Mouse (Mus musculus) c-Kit-negative CD71-positive TER-119-positive erythroid progenitor cells, embryonic 14.5 days (primary cell): Measurements from ENCODE around the gene Pum2.
"Not testable (repeated sequence)": the region's sequence is repeated elsewhere in the genome, so short reads cannot be mapped to it uniquely, and the experiment has no call there.

Experiments
- DNase-seq: peaks from one replicate; pipeline ENCODE4 v3.0.0-alpha.2; 2013; ENCODE audit warnings: low read depth, low spot score

Pum2 gene

DNA sequence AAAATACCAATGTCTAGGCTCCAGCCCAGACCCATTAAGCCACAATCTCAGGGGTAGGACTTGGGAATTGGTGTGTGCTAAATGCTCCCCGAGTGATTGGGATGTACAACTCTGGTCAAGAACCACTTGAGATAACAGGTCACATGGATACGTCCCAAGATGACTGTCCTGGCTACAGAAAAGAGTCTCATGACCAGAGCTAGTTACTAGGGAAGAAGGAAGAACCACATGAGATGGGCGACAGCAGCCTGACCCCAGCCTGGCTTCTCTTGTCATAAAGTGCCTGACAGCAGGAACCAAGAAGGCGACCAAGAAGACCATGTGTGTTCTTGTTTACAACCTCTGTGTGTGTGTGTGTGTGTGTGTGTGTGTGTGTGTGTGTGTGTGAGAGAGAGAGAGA lies 4.5 kb upstream of the Pum2 start:
- no peak for DNase-seq

DNA sequence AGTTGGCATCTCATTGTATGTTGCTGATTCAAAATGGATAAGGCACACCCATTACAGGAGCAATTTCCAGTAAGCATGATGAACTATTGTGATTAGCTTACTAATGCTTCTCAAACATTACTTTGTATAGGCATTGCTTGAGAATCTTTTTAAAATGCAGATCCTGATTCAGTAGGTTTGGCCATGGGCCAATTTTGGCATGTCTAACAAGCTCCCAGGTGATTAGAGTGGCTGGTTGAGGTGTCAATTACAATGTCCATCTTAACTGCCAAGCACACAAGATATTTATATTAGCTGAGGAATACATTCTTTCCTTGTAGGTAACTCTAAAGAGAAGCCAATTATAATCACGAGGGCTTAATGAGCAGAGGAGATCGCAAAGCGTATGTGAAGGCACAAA lies 4.1 kb upstream of the Pum2 start:
- no peak for DNase-seq

DNA sequence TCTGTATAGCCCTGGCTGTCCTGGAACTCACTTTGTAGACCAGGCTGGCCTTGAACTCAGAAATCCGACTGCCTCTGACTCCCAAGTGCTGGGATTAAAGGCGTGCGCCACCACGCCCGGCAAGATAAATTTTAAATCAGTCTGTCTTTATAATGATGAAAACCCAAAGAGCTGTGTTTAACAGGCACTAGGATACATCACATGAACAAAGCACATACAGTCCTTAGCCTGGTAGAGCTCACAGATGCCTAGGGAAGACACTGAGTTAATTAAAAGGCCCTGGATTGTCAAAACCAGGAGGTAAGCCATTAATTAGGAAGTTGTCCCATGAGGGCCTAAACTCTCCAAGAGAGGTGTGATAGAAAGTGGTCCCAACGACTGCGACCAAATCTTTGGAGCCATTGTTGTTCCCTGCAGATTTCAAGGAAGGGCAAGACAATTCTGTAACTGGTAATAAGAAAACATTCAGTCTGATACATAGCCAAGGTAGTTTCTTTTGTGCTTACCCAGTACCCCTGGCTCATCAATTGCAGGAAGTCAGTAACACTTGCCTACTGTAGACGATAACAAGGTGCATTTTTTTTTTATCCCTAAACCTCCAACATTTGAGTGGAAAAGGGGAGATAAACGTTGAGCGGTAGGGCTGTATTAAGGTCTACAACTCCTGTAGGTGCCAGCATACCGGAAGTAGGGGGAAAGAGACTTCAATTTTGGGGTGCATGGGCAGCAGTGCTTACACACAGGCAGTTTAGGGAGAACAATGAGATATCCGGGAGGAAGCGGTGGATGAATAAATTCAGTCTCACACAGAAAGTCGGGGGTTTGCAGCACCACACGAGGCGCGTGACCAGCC lies 587 bp upstream of the Pum2 start:
- no peak for DNase-seq

DNA sequence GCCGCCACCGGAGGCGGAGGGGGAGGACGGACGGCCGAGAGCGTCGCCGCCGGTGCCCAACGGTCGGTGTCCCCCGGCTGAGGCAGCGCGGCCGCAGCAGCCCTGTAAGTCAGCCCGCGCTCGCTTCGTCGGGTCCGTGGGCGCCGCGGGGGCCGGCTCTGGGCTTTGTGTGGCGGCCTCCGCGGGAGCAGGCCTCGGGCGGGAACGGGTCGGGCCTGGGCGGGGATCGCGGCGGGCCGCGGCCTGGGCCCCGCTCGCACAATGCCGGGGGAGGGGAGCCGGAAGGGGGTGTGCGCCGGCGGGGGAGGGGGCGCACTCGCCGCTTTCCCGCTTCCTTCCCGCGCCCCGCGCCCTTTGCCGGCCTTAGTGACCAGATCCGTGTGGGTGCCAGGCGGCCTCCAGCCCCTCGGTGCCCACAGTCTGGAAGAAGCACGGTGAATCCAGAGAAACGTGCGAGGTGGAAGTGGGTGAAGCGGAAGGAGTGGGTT lies 487 bp downstream of the Pum2 start:
- no peak for DNase-seq

DNA sequence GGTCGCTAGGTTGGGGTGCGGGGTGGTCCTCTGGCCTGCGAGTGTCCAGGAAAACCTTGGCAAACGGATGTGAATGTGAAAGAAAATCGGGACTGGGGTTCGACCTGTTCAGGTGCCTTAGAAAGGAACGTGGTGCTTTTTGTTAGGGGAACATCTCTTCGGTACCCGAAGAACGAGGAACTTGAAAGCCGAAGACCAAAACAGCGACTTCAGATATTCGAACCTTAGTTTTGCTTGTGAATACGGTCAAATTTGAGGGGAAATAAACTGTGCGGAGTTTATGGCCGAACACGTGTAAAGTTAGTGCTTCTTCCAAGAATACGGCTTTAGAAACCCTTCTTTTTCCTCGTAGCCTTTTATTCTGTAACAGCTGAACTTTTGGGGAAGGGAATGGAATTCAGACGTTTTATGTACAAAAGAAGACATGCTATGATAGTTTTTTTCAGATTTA lies 982 bp downstream of the Pum2 start:
- peak; percentile 24 for DNase-seq

DNA sequence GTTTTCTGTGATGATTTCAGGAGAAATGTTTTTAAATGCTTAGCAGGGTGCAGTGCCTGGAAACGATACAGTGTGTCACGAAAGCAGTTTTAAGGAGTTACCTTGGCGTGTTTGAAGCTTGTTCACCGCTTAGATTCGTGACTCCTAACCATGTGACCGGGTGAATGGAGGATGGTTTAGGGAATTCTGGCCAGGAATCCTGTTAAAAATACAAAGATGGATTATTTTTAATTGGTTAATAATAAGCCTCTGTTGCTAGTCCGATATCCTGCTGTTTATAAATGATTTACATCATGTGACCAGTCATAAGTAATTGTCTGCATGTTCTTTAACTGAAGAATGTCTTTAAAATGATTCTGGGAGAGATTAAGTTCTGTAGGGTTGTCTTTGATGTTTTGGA lies 1.4 kb downstream of the Pum2 start:
- no peak for DNase-seq

DNA sequence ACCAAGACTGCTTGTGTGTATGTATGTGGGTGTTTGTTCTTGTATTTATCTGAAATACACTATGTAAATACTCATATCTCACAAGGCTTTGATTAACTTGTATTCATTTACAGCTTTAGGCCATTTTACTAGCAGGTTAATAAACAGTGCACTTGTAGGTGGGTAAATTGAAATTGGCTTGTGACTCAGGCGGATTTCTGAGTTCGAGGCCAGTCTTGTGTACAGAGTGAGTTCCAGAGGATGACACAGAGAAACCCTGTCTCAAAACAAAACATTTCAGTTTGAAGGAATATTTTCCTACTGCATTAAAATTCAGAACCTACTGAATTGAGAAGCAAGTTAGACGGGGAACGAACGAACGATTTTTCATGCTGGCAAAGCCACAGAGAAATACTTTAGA lies 2.4 kb downstream of the Pum2 start:
- no peak for DNase-seq

DNA sequence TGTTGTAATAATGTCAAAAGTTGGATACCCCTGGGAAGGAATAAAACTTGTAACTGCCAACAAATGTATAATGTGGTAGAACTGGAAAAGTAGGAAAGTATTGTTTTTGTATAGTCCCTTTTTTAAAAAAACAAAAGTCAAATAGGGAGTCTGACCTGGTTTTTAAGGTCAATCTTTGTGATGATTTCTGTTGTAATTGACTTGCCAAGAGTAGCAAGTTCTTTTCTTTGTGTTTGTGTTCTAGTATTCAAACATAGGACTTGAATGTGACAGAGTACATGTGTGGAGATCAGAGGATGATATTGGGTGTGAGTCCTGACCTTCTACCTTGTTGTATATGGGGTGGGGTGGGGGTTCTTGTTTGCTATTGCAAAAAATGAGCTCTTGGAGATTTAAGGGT lies 4.0 kb downstream of the Pum2 start:
- no peak for DNase-seq

DNA sequence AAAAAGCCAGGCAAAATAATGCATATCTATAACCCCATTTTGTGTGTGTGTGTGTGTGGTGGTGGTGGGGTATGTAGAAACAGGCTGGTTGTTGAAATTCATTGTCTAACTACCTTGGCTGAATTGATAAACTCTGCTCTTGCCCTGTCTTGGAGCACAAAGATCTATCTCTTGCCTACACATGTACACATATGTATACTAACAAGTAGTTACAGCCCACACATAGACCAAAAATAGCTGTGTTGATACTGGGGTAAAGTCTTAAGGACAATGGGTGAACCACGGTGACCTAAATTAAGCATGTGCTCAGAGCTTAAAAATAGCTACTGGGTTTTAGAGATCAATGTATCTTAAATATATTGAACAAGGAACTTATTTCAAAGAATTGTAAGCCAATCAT lies 10.3 kb downstream of the Pum2 start:
- DNase-seq: no peak

DNA sequence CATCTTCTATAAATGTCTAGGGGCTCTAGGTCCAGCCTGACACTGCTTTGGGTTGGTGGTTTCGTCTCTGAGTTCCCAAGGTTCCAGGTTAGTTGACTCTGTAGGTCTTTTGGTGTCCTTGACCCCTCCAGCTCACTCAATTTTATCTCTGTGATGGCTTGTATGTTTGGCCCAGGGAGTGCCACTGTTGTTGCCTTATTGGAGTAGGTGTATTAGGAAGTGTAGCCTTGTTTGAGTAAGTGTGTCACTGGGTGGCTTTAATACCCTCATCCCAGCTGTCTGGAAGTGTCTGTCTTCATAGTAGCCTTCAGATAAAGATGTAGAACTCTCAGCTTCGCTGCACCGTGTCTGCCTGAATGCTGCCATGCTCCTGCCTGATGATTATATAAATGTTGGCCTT lies 11.1 kb downstream of the Pum2 start:
- DNase-seq: no peak

DNA sequence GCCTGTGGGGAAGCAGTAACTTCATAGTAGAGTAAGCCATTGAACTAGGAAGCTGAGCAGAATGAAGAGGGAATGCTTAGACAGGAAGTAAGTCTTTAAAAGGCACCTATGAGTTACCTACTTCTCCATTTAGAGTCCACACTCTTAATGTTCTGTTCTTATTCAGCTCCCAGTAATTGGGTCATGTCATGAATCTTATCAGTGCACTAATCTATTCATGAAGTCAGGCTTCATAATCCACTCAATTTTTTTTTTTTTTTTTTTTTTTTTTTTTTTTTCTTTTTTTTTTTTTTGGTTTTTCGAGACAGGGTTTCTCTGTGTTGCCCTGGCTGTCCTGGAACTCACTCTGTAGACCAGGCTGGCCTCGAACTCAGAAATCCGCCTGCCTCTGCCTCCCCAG lies 15.9 kb downstream of the Pum2 start:
- not testable (repeated sequence) for DNase-seq

DNA sequence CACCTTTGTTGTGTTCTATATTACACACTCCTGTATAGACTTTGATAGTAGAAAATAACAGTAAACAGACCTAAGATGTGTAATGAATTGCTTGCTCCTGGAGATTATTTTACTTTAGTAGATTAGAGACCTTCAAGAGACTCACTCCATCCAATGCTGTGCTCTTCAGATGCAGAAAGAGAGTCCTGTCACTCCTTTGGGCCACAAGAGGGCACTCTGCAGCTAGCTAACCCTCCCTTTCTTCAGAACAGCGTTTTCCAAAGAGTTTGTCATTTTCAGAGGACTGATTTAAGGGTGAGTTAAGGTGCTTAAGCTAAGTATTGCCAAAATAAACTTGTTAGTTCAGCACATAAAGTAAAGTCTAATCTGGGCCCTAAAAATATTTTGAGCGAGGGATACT lies 25.0 kb downstream of the Pum2 start:
- no peak for DNase-seq

DNA sequence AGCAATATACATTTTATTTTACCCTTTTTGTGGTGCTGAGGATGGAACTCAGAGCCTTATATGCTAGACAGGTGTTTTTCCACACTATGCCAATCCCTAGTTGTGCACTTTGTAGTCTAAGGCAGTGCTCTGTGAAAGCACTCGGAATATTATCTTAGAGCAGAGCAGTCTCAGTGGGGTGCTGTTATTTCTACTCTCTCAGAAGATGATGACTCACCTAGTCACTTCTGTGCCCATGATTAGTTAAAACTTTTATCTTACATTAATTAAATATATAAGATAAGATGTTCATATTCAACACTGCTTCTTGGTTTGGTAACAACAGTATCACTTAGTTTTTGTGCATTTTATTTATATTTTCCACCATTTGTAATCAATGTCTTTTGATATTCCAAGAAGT lies 30.1 kb downstream of the Pum2 start:
- no peak for DNase-seq

DNA sequence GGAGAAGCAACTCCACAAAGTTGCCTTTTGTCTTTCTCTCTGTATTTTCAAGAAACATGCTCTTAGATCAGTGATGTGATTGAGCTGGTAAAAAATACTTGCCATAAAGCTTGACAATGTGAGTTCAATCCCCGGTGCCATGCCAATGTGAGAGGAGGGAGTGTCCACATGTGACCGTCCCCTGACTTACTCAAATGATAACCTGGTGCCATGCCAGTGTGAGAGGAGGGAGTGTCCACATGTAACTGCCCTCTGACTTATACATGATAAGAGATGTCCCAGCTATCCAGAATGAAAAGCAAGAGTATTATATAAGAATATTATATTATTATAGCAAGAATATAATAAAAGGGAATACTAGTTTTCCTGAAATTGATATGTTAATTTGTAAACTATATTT lies 34.9 kb downstream of the Pum2 start:
- DNase-seq: no peak

DNA sequence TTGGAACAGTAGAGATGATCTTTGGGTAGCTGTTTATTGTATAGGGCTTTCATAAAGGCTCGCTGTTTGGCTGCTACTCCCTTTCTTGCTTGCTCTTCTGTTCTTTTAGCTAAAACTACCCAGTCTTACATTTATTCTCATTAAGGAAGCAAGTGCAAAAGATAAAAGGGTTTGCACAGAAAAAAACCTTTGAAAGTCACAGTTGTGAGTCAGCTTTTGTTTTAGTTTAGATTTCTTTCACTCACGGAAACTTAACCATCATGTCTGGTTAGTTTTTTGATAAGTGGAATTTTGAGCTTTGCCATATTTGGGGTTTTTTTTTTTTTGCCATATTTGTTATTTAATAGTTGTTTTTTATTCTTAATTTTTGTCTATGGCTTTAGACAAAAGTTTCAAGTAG lies 38.7 kb downstream of the Pum2 start:
- no peak for DNase-seq

DNA sequence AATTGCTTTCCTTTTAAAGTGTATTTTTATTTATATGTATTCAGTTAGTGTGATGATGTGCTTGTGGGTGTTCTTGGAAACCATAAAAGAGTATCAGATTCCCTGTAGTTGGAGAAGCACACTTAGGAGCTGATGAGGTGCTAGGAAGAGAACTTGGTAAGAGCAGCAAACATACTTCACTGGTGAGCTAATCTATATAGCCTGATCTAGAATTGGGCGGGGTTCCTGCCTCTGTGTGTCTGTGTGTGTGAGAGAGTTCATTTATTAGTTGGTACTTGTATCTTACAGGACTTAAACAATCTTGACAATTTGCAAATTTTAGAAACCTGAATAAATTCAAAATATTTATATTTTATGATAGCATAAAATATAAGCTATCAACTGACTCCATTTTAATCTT lies 42.2 kb downstream of the Pum2 start:
- no peak for DNase-seq

DNA sequence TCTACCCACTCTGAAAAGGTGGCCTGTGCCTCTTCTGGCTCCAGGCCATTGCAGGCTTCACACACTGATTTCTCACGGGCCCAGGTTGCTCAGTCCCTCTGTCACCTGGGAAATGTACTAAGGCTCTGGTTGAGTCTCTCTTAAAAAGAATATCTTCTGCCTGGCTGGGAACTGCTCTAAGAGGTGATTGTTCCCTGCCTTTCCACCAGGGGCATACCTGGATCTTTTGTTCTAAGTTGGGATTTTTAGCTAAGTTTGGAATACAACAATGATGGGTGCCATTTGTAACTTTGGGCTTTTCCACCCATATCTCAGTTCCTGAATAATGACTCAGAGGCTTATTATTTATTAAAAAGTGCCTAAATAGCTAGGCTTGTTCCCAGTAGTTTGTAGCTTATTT lies 53.0 kb downstream of the Pum2 start:
- DNase-seq: no peak

DNA sequence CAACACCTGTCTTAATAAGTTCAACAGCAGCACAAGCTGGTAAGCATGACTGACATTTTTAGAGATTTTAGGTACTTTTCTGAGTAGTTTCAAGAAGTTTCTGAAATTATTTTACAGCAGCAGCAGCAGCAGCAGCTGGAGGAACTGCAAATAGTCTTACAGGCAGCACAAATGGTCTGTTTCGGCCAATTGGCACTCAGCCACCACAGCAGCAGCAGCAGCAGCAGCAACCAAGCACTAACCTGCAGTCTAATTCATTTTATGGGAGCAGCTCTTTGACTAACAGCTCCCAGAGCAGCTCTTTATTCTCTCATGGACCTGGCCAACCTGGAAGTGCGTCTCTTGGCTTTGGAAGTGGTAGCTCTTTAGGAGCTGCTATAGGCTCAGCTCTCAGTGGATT lies 54.8 kb downstream of the Pum2 start:
- no peak for DNase-seq

DNA sequence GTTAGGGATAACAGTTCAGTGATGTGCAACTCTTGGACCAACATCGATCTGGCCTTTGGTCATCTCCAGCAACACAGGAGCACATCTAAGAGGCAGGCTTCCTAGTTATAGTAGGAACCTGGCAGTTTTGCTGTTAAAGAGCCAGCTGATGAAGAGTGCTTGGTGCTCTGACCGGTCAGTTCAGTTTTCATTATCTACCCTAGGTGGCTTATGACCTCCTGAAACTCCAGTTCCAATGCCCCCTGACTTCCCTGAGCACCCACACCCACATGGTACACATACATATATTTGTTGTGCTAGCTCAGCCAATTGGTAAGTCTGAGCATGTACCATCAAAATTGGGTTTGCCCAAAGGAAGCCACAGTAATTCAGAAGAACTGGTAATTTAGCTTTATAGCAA lies 79.7 kb downstream of the Pum2 start:
- DNase-seq: no peak

DNA sequence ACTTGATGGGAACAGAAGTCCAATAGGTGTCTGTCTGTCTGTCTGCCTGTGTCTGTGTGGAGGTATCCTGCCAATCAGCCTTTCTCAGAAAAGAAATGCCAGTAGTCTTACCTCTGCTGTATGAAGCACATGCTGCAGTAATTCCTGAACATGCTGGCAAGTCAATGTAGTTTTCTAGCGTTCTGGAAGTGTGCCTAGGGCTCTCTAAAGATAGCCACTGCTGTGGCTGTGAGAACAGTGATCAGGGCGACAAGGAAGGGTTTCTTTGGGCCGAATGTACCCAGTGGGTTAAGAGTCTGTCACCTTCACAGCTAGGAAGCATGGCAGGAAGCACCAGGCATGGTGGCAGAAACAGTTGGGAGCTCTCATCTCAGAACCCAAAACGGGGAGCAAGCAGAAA lies 80.2 kb downstream of the Pum2 start:
- DNase-seq: no peak

DNA sequence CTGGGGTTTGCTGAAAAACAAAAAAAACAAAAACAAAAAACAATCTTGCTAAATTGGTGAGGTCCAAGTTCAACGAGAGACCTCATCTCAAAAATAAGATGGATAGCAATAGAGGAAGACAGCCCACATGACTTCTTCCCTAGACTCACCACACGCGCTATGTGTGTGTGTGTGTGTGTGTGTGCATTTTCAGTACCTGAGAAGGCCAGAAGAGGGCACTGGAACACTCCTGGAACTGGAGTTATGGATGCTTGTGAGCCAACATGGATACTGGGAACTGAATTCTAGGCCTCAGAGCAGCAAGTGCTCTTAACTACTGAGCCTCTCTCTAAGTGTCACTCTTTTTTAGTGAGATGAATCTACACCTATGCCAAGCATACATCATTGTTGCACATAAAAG lies 84.1 kb downstream of the Pum2 start:
- no peak for DNase-seq

DNA sequence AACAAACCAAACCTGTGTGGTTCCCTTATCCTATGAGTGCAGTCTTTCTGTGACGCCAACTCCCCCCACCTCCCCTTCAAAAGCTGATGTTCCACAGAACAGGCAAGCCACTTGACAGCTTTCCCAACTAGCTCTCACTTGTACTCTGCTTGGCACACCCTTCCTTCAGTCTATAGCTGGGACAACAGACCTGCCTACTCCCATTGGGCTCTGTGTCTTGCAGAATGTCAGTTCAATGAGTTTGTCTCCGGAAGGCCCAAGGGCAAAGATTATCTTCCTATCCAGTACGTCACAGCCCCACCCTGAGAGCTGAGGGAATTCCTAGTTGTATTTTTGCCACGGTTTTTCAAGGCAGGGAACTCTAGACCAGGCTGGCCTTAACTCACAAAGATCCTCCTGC lies 85.2 kb downstream of the Pum2 start:
- no peak for DNase-seq

DNA sequence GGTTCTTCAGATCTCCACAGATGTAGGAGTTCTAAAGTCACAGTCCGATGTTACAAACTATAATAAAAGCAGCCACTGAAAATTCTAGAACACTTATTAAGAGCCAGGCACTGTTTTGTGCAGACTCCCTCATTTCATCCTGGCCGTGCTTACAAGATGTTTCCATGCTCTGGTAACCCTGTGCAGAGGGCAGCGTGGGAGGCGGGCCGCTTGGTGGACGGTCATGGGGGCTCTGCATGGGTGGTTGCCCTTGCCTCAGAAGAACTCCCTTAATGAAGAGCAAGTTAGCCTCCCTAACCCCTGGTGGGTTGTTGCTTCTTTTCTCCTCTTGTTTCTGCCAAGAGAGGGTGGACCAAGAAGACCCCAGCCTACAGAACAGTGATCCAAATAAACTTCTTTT lies 85.8 kb downstream of the Pum2 start:
- no peak for DNase-seq

DNA sequence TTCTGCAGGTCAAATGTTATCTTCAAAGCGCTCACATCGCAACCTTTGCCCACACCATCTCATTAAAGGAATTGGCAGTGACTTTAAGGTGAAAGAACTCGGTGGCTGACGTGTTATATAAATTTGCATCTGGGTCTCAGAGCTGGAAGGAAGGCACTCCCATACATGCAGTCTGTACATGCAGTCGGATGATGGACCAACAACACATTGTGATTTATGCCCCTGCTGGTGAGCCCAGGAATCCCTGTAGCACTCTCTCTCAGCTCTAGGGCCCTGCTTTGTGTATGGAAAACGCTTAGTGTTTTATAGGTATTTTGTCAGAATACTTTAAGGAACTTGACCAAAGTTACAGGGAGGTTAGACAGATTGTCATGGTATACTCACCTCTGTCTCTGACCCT lies 86.6 kb downstream of the Pum2 start:
- DNase-seq: no peak
